Mouse (Mus musculus): ENCODE results near the gene Kcng3.

DNA sequence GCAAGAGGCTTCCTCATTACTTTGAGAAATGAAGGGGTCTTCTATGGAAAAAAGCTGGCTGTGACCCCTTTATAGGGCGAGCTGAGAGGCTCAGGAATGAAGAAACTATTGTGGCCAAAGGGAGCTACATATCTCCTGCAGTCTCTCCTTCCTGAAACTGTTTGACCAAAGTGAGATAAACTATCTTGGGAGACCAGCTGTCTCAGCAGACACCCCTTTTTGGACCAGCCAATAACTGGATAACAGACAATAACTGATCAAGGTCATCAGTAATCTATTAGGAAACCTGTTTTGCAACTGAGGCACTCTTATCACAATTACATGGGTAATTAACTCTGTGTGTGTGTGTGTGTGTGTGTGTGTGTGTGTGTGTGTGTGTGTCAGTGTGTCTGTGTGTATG, 27.2 kb upstream of the Kcng3 start:
- TF ChIP-seq CTCF (IDR thresholded peaks at IDR 0.05; ENCODE audit: low read depth, low read length) = no peak
- no peak for TF ChIP-seq EP300 (IDR thresholded peaks at IDR 0.05; ENCODE audit: insufficient read depth, low read depth, low read length)
